Mouse (Mus musculus) neural tube, embryonic 13.5 days (tissue): ENCODE results near the gene Flt3l. TPM values are rescaled to one million over a fixed set of nuclear protein-coding genes. Genes with fewer than 3 reads are reported as not detected.
A peak's percentile ranks its signal among the peaks of the same experiment; 100 is the strongest.

ENCODE experiments used
- ATAC-seq: fragments of 200-750 bp; cut with Nextera tagmentation; 2 replicates; pipeline ENCODE4 v1.8.0; 2017; ENCODE audit warnings: low read depth, mild to moderate bottlenecking, moderate TSS enrichment, moderate library complexity
- H3K27ac ChIP-seq: fragments of 300-500 bp; sonication (generic); replicated peaks from 2 replicates; pipeline ENCODE4 v1.5.1; 2015; ENCODE audit warnings: moderate library complexity, mild to moderate bottlenecking, inconsistent platforms
- H3K27me3 ChIP-seq: fragments of 300-500 bp; sonication (generic); 2 replicates; pipeline ENCODE4 v1.6.1; 2015; ENCODE audit warnings: mild to moderate bottlenecking, inconsistent platforms
- H3K36me3 ChIP-seq: fragments of 300-500 bp; sonication (generic); 2 replicates; pipeline ENCODE4 v1.6.1; 2015; ENCODE audit warnings: mild to moderate bottlenecking, inconsistent platforms
- H3K4me1 ChIP-seq: fragments of 300-500 bp; sonication (generic); replicated peaks from 2 replicates; pipeline ENCODE4 v1.6.1; 2015; ENCODE audit warnings: inconsistent platforms
- H3K4me2 ChIP-seq: fragments of 300-500 bp; sonication (generic); 2 replicates; pipeline ENCODE4 v1.6.1; 2015; ENCODE audit warnings: inconsistent platforms, mild to moderate bottlenecking, moderate library complexity
- H3K4me3 ChIP-seq: fragments of 300-500 bp; sonication (generic); 2 replicates; pipeline ENCODE4 v1.5.1; 2015; ENCODE audit warnings: mild to moderate bottlenecking, inconsistent platforms
- H3K9ac ChIP-seq: fragments of 300-500 bp; sonication (generic); 2 replicates; pipeline ENCODE4 v1.6.1; 2015; ENCODE audit warnings: moderate library complexity, mild to moderate bottlenecking, inconsistent platforms
- H3K9me3 ChIP-seq: fragments of 300-500 bp; sonication (generic); 2 replicates; pipeline ENCODE4 v1.6.1; 2016; ENCODE audit warnings: inconsistent platforms
- WGBS: fragments of 180-500 bp; shearing (Covaris S2); methylation state at CpG from one replicate; pipeline ENCODE4 v1.1.7; 2015; 5-methylcytosine and 5-hydroxymethylcytosine counted together
- polyA plus RNA-seq: library from polyadenylated mRNA; unstranded; fragments of >200 nt; fragmentation: Nextera tagmentation; extraction: Ambion mirVana; gene quantifications from 2 replicates; pipeline ENCODE4 v1.2.1, GENCODE M21; 2015

Gene Flt3l
- polyA plus RNA-seq, 1 experiment from 2014 or later, result 1.5 TPM

DNA sequence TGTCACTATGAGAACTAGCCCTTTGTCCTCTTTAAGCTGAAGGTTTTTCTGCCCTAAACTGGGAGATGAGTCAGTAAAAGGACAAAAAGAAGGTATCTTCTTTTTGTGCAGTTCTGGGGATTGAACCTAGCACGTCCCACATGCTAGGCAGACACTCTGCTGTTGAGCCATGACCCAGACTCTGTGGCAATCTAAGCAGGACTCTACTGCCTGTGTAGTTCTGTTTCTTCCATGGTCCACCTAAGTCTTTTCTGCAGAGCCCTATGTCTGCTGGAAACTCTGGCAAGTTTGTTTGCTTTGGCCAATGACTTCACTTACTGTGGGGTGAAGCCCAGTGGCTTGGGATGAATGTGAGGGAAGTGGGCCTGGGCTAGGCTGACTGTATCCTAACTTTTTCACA lies 2.2 kb upstream of the Flt3l start:
- Histone ChIP-seq H3K9me3 (no peaks in the 10 kb centered on the region), H3K27ac (no peak overlapping the region), H3K27me3 (peaks cover 31% of the 10 kb centered on the region), H3K36me3 (peaks cover 17% of the 10 kb centered on the region; the same call in 1 of the 2 replicates), H3K4me1 (peaks cover 15% of the 10 kb centered on the region; the same call in 1 of the 2 replicates), H3K4me2 (no peak overlapping the region), H3K4me3 (no peak overlapping the region), H3K9ac (no peak overlapping the region)
- 83% methylated on average over 1 of the region's 1 CpGs for WGBS
- no peak for ATAC-seq

DNA sequence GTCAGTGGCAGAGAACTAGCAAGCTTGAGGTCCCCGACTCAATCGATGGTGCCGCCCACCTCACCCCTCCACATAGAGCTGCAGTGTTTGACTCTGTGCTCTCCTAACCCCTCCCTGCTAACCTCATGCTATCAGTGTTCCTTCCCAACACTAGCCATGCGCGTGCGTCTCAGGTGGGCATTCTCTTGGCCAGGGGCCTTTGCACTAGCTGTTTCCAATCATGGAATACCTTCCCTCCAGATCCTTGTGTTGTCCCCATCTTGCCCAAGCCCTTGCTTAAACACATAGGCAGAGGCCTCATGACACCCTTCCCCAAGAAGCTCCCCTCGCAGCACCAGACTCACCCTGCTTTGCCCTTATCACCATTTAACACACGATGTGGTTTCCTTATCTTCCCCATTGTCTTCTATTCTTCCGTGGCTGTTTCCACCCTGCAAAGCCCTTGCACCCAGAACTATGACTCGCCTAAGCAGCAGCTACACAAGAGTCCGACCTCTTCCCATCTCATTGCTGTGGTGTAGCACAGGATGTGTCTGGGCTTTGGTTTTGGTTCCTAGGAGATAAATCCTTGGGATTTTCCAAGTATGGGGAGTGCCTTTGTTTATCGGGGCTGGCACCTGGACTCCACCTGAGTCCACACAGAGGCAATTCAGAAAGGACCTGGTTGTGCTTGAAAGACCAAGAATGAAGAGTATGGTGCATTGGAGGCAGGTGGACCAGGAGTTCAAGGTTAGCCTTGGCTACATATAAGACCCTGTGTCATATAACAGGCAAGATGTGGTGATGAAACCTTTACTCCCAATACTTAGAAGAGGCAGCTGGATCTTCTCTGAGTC lies 1.2 kb upstream of the Flt3l start:
- Histone ChIP-seq H3K9me3 (no peaks in the 10 kb centered on the region), H3K4me1 (peaks cover 15% of the 10 kb centered on the region; the same call in 1 of the 2 replicates), H3K4me2 (no peak overlapping the region), H3K4me3 (no peak overlapping the region), H3K27ac (no peak overlapping the region), H3K27me3 (peaks cover 31% of the 10 kb centered on the region), H3K36me3 (peaks cover 9% of the 10 kb centered on the region; the same call in 1 of the 2 replicates), H3K9ac (0 out of 2 replicates have a peak overlapping the region, but pooled peaks have one; percentile 17)
- ATAC-seq, result no peak
- 85% methylated on average over 12 of the region's 12 CpGs for WGBS

DNA sequence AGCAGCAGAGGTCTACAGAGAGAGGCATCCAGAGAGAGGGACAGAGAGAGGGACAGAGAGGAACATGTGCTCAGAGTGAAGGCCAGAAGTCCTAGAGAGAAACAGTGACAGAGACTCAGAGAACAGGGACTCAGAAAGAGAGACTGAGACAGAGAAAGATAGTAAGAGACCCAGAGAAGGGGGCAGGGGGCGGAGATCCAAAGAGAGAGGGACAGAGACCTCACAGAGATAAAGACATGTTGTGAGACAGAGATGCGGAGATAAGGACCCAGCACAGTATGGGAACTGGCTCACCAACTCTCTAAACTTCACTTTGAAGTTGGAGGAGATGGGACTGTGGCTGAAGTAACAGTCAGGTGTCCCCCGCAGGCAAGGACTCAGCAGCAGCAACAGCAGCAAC lies 862 bp downstream of the Flt3l start:
- Histone ChIP-seq H3K4me1 (peaks cover 15% of the 10 kb centered on the region; the same call in 1 of the 2 replicates), H3K9ac (peak overlapping the region; percentile 69; the same call in 1 of the 2 replicates), H3K27me3 (peaks cover 31% of the 10 kb centered on the region), H3K36me3 (no peaks in the 10 kb centered on the region), H3K4me2 (peak overlapping the region; percentile 68), H3K27ac (no peak overlapping the region), H3K9me3 (no peaks in the 10 kb centered on the region), H3K4me3 (no peak overlapping the region)
- 82% methylated on average over 3 of the region's 3 CpGs for WGBS
- no peak for ATAC-seq

DNA sequence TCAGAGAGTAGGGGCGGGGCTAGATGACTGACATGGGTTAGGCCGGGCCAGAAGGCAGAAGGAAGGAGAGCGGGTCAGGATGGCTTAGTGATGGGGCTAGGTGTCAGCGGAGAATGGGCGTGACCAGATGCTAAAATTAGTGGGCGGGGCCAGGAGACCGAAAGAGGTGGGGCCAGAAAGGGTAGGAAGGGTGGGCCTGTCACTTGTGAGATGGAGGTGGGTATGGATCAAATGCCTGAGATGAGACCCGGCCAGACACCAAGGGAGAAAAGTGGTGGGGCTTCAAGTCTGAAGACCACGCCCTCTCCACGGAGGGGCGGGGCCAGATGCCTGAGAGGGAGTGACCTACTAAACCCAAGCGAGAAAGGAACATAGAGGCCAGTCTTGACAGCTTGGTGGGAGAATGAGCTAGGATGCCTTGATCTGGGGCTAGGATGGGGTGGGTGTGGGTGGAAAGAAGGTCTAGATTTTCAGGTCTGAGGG lies 1.6 kb downstream of the Flt3l start:
- ATAC-seq, result no peak
- WGBS, result 8% methylated on average over 12 of the region's 12 CpGs
- Histone ChIP-seq H3K36me3 (no peaks in the 10 kb centered on the region), H3K9me3 (no peaks in the 10 kb centered on the region), H3K9ac (no peak overlapping the region), H3K27ac (no peak overlapping the region), H3K4me2 (no peak overlapping the region), H3K4me1 (peaks cover 19% of the 10 kb centered on the region), H3K4me3 (no peak overlapping the region), H3K27me3 (peaks cover 31% of the 10 kb centered on the region)

DNA sequence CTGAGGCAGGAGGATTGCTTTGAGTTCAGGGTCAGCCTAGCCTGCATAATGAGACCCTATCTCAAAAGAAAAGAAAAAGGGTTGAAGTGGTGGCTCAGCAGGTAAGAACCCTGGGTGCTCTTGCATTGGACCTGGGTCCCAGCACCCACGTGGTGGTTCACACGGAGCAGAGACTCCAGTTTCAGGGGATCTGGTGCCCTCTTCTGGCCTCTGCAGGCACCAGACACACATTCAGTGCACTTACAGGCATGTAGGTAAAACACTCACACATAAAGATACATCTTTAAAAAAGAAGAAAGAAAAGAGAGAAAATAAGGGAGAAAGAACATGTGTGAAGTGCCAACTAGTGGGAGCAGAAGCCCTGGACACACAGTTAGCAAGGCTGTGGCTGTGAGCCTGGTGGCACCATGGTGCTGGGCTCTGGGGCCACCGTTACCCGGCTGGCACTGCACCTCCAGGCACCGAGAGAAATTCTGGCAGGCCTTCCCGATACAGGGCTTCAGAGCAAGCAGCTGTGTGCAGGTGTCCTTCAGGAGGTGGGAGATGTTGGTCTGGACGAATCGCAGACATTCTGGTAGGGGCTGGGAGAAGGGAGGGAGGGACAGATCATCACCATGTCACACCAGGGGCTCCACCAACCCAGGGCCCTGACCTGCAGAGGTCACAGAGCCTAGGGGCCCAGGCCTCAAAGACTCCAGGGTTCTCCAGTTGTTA lies 2.6 kb downstream of the Flt3l start:
- Histone ChIP-seq H3K4me3 (no peak overlapping the region), H3K4me2 (no peak overlapping the region), H3K9ac (no peak overlapping the region), H3K27me3 (peaks cover 31% of the 10 kb centered on the region), H3K27ac (no peak overlapping the region), H3K36me3 (no peaks in the 10 kb centered on the region), H3K9me3 (no peaks in the 10 kb centered on the region), H3K4me1 (peaks cover 22% of the 10 kb centered on the region)
- WGBS, result 75% methylated on average over 8 of the region's 8 CpGs
- no peak for ATAC-seq

DNA sequence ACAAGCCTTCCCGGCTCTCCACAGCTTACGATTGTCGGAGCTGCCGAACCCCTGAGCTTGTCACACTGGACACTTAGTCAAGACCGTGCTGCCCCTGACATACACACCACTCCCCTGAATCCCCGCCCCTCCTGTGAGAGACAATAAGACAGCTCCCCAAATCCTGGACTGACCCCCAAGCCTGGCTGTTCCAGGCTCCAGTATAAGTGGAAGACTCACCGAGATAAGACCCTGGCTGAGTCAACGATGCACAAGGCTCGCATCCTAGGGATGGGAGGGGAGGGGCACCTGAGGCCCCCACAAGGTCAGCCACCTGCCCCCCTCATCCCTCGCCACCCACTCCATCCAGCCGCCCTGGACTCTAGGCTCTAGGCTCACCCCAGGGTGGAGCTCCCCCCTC lies 4.4 kb downstream of the Flt3l start:
- Histone ChIP-seq H3K9ac (no peak overlapping the region), H3K27me3 (peaks cover 17% of the 10 kb centered on the region; the same call in 1 of the 2 replicates), H3K27ac (no peak overlapping the region), H3K36me3 (peaks cover 6% of the 10 kb centered on the region), H3K4me1 (peaks cover 33% of the 10 kb centered on the region), H3K9me3 (no peaks in the 10 kb centered on the region), H3K4me2 (no peak overlapping the region), H3K4me3 (no peak overlapping the region)
- ATAC-seq, result no peak
- 81% methylated on average over 11 of the region's 11 CpGs for WGBS

DNA sequence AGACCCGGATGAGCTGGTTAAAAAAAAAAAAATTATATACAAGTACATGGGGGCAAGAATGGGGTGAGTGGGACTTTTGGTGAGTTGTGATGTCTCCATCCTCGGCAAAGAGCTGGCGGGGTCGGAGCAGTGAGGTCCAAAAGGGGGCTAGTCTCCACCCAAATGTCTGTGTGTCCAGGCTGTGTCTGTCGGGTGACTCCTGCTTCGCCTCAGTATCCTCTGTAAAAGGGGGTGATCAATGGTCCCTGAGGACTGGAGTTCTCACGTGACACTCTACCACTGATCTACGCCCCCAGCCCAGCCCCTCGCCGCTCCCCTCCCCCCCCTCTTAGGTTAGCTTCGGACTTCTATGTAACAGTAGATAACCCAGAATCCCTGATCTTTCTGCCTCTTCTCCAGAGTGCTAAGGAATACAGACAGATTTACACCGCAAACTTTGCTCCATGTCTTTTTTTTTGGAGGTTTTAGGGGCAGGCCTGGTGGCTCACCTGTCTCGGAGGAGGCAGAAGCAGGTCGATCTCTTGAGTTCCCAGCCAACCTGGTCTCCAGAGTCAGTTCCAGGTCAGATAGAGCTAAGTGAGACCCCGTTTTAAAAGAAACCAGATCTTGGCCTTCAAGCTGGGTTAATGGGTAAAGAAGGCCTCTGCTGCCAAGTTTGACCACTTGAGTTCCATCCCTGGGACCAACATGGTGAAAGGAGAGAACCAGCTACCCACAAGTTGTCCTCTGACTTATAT lies 6.3 kb downstream of the Flt3l start:
- Histone ChIP-seq H3K4me3 (peak overlapping the region; percentile 51), H3K27me3 (peaks cover 7% of the 10 kb centered on the region; the same call in 1 of the 2 replicates), H3K9me3 (no peaks in the 10 kb centered on the region), H3K27ac (peak overlapping the region; percentile 96; the same call in 1 of the 2 replicates), H3K4me2 (peak overlapping the region; percentile 59), H3K36me3 (peaks cover 25% of the 10 kb centered on the region), H3K9ac (peak overlapping the region; percentile 73), H3K4me1 (peaks cover 41% of the 10 kb centered on the region)
- WGBS, result 48% methylated on average over 15 of the region's 15 CpGs
- no peak for ATAC-seq

DNA sequence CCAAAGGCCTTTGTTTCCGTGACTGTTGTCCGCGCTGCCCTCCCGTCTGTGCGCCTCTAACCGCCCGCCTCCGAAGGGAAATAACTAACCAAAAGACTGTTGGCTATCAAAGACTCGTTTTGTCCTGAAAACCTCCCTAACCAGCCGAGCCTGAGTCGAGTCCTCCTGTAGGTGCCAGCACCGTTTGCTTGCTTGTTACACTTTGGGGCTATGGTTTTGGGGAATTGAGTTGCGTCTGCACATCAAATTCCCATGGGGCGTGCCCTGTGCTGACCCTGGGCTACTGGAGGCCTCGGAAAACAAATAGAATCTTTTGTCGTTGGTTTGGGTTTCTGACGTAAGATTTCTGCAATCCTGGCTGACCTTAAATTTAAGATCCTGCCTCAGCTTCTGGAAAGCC lies 6.9 kb downstream of the Flt3l start:
- Histone ChIP-seq H3K4me2 (peak overlapping the region; percentile 59), H3K4me3 (peak overlapping the region; percentile 51), H3K27me3 (peaks cover under 1% of the 10 kb centered on the region; the same call in 1 of the 2 replicates), H3K9me3 (no peaks in the 10 kb centered on the region), H3K27ac (peak overlapping the region; percentile 96), H3K36me3 (peaks cover 28% of the 10 kb centered on the region), H3K9ac (peak overlapping the region; percentile 73), H3K4me1 (peaks cover 42% of the 10 kb centered on the region)
- no peak for ATAC-seq
- WGBS, result under 1% methylated on average over 17 of the region's 17 CpGs

DNA sequence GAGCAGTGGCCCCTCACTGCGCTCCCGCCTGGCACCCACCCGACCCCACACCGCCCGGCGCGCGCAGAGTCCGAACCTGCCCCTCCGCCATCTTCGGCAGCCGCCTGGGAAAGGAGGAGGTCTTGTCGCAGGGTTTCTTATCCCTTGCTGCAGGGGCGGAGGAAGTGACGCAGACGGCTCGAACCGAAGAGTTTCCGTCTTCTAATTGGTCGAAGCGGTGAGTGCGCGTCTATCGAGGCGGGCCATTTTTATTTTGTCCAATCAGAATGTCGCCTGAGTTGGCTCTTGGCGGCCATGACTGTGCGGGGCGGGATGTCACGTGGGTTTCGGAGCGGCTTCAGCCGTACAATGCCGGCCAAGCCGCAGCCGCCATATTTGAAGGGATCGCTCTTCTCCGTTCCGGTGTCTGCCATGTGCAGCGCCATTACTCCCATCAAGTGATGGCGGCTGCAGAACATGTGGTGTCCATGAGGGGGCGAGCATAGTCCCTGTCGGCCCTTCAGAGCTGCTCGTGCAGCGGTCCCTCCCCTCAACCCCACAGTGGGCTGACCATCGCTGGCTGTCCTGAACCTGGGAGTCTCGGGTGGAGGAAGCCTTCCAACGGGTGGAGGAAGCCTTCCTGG lies 7.5 kb downstream of the Flt3l start, which contains the start of gene Rpl13a:
TSS of gene Rpl13a (minus strand) at position 138 of the 623 bp plus-strand sequence.
- peak within 1 kb of the TSS; percentile 97 for H3K9ac ChIP-seq
- WGBS, result under 1% methylated on average over 48 of the region's 48 CpGs
- peaks cover 42% of the 10 kb centered on the region for H3K4me1 ChIP-seq
- H3K36me3 ChIP-seq, result peaks cover 28% of the 10 kb centered on the region
- H3K27me3 ChIP-seq, result no peaks in the 10 kb centered on the region
- no peaks in the 10 kb centered on the region for H3K9me3 ChIP-seq
- H3K4me3 ChIP-seq, result peak within 1 kb of the TSS; percentile 69
- ATAC-seq, result peak; percentile 91
- peak within 1 kb of the TSS; percentile 96 for H3K27ac ChIP-seq
- H3K4me2 ChIP-seq, result peak within 1 kb of the TSS; percentile 90

DNA sequence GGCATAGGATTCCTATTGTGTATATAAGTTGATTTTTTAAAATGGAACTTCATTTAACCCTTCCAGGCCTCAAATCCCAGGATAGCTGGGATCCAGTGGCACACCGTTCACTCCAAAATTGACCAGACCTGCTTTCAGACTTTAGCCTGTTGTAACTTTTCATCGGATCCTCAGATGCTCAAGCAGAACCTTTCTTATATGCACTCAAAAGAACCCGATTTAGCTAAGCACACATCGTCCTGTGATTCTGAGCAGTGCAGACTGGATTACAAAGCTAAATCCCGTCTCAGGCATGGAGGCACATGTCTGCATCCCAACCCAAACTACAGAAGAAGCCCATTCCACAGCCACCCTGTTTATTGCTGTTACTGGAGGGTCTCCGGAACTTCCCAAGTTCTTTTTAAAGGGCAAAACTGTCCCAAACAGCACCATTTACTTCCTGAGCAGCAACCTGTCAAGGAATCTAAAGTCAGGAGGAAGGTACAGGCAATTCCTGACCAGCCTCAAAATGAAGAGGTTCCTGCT lies 8.5 kb downstream of the Flt3l start:
- Histone ChIP-seq H3K4me2 (peak overlapping the region; percentile 90), H3K4me1 (peaks cover 49% of the 10 kb centered on the region), H3K4me3 (peak overlapping the region; percentile 69), H3K36me3 (peaks cover 32% of the 10 kb centered on the region), H3K9ac (peak overlapping the region; percentile 97), H3K27me3 (no peaks in the 10 kb centered on the region), H3K9me3 (no peaks in the 10 kb centered on the region), H3K27ac (peak overlapping the region; percentile 91)
- no peak for ATAC-seq
- 2% methylated on average over 6 of the region's 6 CpGs for WGBS
